Mouse (Mus musculus): ENCODE results near the gene Khsrp. TPM values are rescaled to one million over a fixed set of nuclear protein-coding genes. Genes with fewer than 3 reads are reported as not detected.
"Not testable (repeated sequence)": the region's sequence is repeated elsewhere in the genome, so short reads cannot be mapped to it uniquely, and the experiment has no call there.

The Khsrp gene
- polyA plus RNA-seq, 1 experiment: 82.8 TPM

DNA sequence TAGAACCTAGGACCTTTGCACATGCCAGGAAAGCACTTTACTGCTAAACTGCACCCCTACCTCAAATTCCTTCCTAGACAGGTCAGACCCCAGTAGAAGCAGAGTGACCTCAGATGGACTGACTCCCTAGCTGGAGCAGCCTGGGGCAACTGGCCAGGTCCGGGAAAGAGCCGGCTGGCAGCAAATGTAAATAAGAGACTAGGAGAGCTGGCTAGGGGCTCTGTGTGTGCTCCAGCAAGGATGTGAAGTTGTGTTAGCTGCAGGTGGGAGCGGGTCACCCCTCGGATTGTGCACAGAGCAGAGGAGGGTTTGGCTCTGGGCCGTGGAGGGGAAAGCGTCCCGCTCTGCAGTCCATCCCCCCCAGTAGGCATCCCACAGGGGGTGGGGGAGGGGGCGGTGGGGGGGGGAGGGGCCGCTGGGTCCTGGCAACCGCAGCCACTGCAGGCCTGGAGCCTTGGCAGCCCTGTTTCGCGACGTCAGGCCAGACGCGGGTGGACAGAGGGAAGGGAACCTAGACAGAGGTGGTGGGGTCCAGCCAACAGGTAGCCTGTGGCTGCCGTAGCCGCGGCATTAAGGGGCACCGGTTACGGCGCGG is 27.7 kb upstream of the Khsrp start, which contains the start of gene Crb3:
TSS of gene Crb3 (plus strand) at position 215 of the 595 bp plus-strand sequence.
- Histone ChIP-seq H3K36me3 (ENCODE audit: control insufficient read depth, insufficient read depth, low read length) (no peaks in the 10 kb centered on the region), H3K27ac (ENCODE audit: insufficient read depth, low read length) (no peak within 1 kb of the TSS), H3K4me3 (ENCODE audit: extremely low read depth, insufficient read depth, insufficient read length) (peak within 1 kb of the TSS; percentile 82), H3K4me1 (ENCODE audit: control insufficient read depth, insufficient read depth, insufficient read length) (peaks cover 18% of the 10 kb centered on the region; the same call in 1 of the 2 replicates), H3K27me3 (ENCODE audit: control insufficient read depth, insufficient read depth, low read length) (0 out of 2 replicates have a peak, but pooled peaks cover 2% of the 10 kb centered on the region)
- no peak for TF ChIP-seq CTCF (IDR thresholded peaks at IDR 0.05; ENCODE audit: extremely low read depth, insufficient read depth, insufficient read length, insufficient replicate concordance)
- TF ChIP-seq POLR2A (IDR thresholded peaks at IDR 0.05; ENCODE audit: low read depth, low read length): no peak
- no peak for DNase-seq (ENCODE audit: low read depth in 1 of 2, low spot score in 2 of 2)
- 15% methylated on average over 19 of the region's 22 CpGs for WGBS

DNA sequence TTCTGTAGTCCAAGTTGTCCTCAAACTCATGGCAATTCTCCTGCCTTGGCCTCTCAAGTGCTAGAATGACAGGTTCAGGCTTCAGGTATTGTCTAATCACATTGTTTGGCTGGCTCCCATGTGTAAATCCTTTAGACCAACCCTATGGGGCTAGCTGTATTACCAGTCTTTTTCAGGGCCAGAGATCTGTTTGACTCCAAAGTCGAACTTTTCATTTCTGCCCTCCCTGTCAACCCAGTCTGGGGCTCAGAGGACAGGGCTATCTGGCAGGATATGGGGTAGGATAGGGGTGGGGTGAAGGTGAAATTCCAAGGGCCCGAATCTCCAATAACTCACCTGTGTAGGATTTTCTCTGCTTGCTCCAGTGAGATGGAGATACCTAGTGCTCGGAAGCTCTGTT is 24.9 kb upstream of the Khsrp start:
- Histone ChIP-seq H3K36me3 (ENCODE audit: control insufficient read depth, insufficient read depth, low read length) (no peaks in the 10 kb centered on the region), H3K4me1 (ENCODE audit: control insufficient read depth, insufficient read depth, insufficient read length) (peaks cover 8% of the 10 kb centered on the region; the same call in 1 of the 2 replicates), H3K27me3 (ENCODE audit: control insufficient read depth, insufficient read depth, low read length) (no peaks in the 10 kb centered on the region), H3K4me3 (ENCODE audit: extremely low read depth, insufficient read depth, insufficient read length) (no peak overlapping the region), H3K27ac (ENCODE audit: insufficient read depth, low read length) (no peak overlapping the region)
- TF ChIP-seq POLR2A (IDR thresholded peaks at IDR 0.05; ENCODE audit: low read depth, low read length): no peak
- TF ChIP-seq CTCF (IDR thresholded peaks at IDR 0.05; ENCODE audit: extremely low read depth, insufficient read depth, insufficient read length, insufficient replicate concordance): no peak
- DNase-seq (ENCODE audit: low read depth in 1 of 2, low spot score in 2 of 2): no peak
- WGBS: 84% methylated on average over 3 of the region's 3 CpGs

GRCm38 (mm10) chr17:57051679-57052078 is 20.4 kb upstream of the Khsrp start:
- not testable (repeated sequence) for DNase-seq (ENCODE audit: low read depth in 1 of 2, low spot score in 2 of 2); H3K36me3 ChIP-seq (ENCODE audit: control insufficient read depth, insufficient read depth, low read length); H3K27ac ChIP-seq (ENCODE audit: insufficient read depth, low read length); H3K4me3 ChIP-seq (ENCODE audit: extremely low read depth, insufficient read depth, insufficient read length); H3K4me1 ChIP-seq (ENCODE audit: control insufficient read depth, insufficient read depth, insufficient read length); H3K27me3 ChIP-seq (ENCODE audit: control insufficient read depth, insufficient read depth, low read length)
- TF ChIP-seq CTCF (IDR thresholded peaks at IDR 0.05; ENCODE audit: extremely low read depth, insufficient read depth, insufficient read length, insufficient replicate concordance): peak; percentile 4; the same call in 1 of the 2 replicates
- 86% methylated on average over 4 of the region's 4 CpGs for WGBS

DNA sequence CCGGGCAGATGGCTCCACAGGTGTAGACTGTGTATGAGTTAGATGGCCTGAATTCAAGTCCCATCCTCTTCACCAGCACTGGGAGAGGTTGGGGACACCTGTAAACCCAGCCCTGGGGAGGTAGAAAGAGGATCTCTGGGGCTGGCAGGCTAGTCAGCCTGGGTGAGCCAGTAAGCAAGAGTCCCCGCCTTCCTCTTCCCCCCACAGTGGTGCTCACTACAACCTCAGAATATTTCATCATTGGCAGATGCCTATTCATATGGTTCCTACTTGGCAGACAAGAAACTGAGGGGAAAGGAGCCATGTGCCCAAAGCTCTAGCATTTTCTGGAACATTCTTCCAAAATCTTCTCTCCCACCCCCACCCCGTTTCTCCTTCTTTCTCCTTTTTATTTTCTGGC is 17.5 kb upstream of the Khsrp start:
- Histone ChIP-seq H3K36me3 (ENCODE audit: control insufficient read depth, insufficient read depth, low read length) (no peaks in the 10 kb centered on the region), H3K27me3 (ENCODE audit: control insufficient read depth, insufficient read depth, low read length) (no peaks in the 10 kb centered on the region), H3K4me1 (ENCODE audit: control insufficient read depth, insufficient read depth, insufficient read length) (no peaks in the 10 kb centered on the region), H3K27ac (ENCODE audit: insufficient read depth, low read length) (no peak overlapping the region), H3K4me3 (ENCODE audit: extremely low read depth, insufficient read depth, insufficient read length) (no peak overlapping the region)
- DNase-seq (ENCODE audit: low read depth in 1 of 2, low spot score in 2 of 2): no peak
- no peak for TF ChIP-seq POLR2A (IDR thresholded peaks at IDR 0.05; ENCODE audit: low read depth, low read length)
- TF ChIP-seq CTCF (IDR thresholded peaks at IDR 0.05; ENCODE audit: extremely low read depth, insufficient read depth, insufficient read length, insufficient replicate concordance): no peak
- 60% methylated on average over 3 of the region's 3 CpGs for WGBS

GRCm38 (mm10) chr17:57047406-57047805 is 16.1 kb upstream of the Khsrp start:
- Histone ChIP-seq H3K4me3 (ENCODE audit: extremely low read depth, insufficient read depth, insufficient read length) (no peak overlapping the region), H3K36me3 (ENCODE audit: control insufficient read depth, insufficient read depth, low read length) (no peaks in the 10 kb centered on the region), H3K27me3 (ENCODE audit: control insufficient read depth, insufficient read depth, low read length) (no peaks in the 10 kb centered on the region), H3K4me1 (ENCODE audit: control insufficient read depth, insufficient read depth, insufficient read length) (no peaks in the 10 kb centered on the region), H3K27ac (ENCODE audit: insufficient read depth, low read length) (no peak overlapping the region)
- TF ChIP-seq POLR2A (IDR thresholded peaks at IDR 0.05; ENCODE audit: low read depth, low read length) (no peak), CTCF (IDR thresholded peaks at IDR 0.05; ENCODE audit: extremely low read depth, insufficient read depth, insufficient read length, insufficient replicate concordance) (no peak)
- no peak for DNase-seq (ENCODE audit: low read depth in 1 of 2, low spot score in 2 of 2)
- WGBS: 87% methylated on average over 5 of the region's 5 CpGs

DNA sequence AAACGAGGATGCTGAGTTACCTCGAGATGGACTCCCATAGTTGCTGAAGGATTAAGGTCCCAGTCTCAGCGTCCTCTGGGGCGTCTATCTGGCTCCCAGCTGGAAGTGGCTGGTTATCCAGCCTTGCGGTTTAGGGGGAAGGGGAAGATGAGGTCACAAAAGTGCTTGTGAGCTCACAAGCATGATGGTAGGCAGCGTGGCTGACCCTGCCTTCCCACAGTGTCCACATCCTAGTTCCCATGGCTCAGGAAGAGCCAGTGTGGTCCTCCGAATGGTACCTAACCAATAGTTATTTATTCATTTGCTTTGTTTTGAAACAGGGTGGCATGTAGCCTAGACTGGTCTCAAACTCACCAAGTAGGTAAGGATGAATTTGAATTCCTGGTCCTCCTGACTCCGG is 10.2 kb upstream of the Khsrp start, which contains the start of gene Slc25a41:
TSS of gene Slc25a41 (minus strand) at position 101 of the 400 bp plus-strand sequence.
- H3K36me3 ChIP-seq (ENCODE audit: control insufficient read depth, insufficient read depth, low read length): no peaks in the 10 kb centered on the region
- H3K4me1 ChIP-seq (ENCODE audit: control insufficient read depth, insufficient read depth, insufficient read length): no peaks in the 10 kb centered on the region
- TF ChIP-seq CTCF (IDR thresholded peaks at IDR 0.05; ENCODE audit: extremely low read depth, insufficient read depth, insufficient read length, insufficient replicate concordance): no peak
- TF ChIP-seq POLR2A (IDR thresholded peaks at IDR 0.05; ENCODE audit: low read depth, low read length): no peak
- 87% methylated on average over 8 of the region's 8 CpGs for whole genome bisulfite sequencing
- H3K27ac ChIP-seq (ENCODE audit: insufficient read depth, low read length): no peak within 1 kb of the TSS
- H3K27me3 ChIP-seq (ENCODE audit: control insufficient read depth, insufficient read depth, low read length): no peaks in the 10 kb centered on the region; the same call in 1 of the 2 replicates
- H3K4me3 ChIP-seq (ENCODE audit: extremely low read depth, insufficient read depth, insufficient read length): no peak within 1 kb of the TSS
- DNase-seq (ENCODE audit: low read depth in 1 of 2, low spot score in 2 of 2): no peak

GRCm38 (mm10) chr17:57038978-57039377 is 7.7 kb upstream of the Khsrp start:
- no peak for DNase-seq (ENCODE audit: low read depth in 1 of 2, low spot score in 2 of 2)
- H3K27me3 ChIP-seq (ENCODE audit: control insufficient read depth, insufficient read depth, low read length): no peaks in the 10 kb centered on the region; the same call in 1 of the 2 replicates
- no peak overlapping the region for H3K27ac ChIP-seq (ENCODE audit: insufficient read depth, low read length)
- WGBS: 56% methylated on average over 8 of the region's 8 CpGs
- no peak overlapping the region for H3K4me3 ChIP-seq (ENCODE audit: extremely low read depth, insufficient read depth, insufficient read length)
- H3K4me1 ChIP-seq (ENCODE audit: control insufficient read depth, insufficient read depth, insufficient read length): peaks cover 3% of the 10 kb centered on the region; the same call in 1 of the 2 replicates
- H3K36me3 ChIP-seq (ENCODE audit: control insufficient read depth, insufficient read depth, low read length): no peaks in the 10 kb centered on the region
- TF ChIP-seq CTCF (IDR thresholded peaks at IDR 0.05; ENCODE audit: extremely low read depth, insufficient read depth, insufficient read length, insufficient replicate concordance) (no peak), POLR2A (IDR thresholded peaks at IDR 0.05; ENCODE audit: low read depth, low read length) (no peak)
